Mouse (Mus musculus) neural tube, embryonic 13.5 days (tissue): ENCODE measurements at regions not wholly inside any gene's neighbourhood (a gene's known extent, or its start where the extent isn't known, plus 50 kb on each side); places are given as distances from the start of the nearest gene placed in this dataset.

Experiments used
- ATAC-seq: fragments of 200-750 bp; cut with Nextera tagmentation; 2 replicates; pipeline ENCODE4 v1.8.0; 2017; ENCODE audit warnings: low read depth, mild to moderate bottlenecking, moderate TSS enrichment, moderate library complexity
- H3K27ac ChIP-seq: fragments of 300-500 bp; sonication (generic); replicated peaks from 2 replicates; pipeline ENCODE4 v1.5.1; 2015; ENCODE audit warnings: moderate library complexity, mild to moderate bottlenecking, inconsistent platforms
- H3K27me3 ChIP-seq: fragments of 300-500 bp; sonication (generic); 2 replicates; pipeline ENCODE4 v1.6.1; 2015; ENCODE audit warnings: mild to moderate bottlenecking, inconsistent platforms
- H3K36me3 ChIP-seq: fragments of 300-500 bp; sonication (generic); 2 replicates; pipeline ENCODE4 v1.6.1; 2015; ENCODE audit warnings: mild to moderate bottlenecking, inconsistent platforms
- H3K4me1 ChIP-seq: fragments of 300-500 bp; sonication (generic); replicated peaks from 2 replicates; pipeline ENCODE4 v1.6.1; 2015; ENCODE audit warnings: inconsistent platforms
- H3K4me2 ChIP-seq: fragments of 300-500 bp; sonication (generic); 2 replicates; pipeline ENCODE4 v1.6.1; 2015; ENCODE audit warnings: inconsistent platforms, mild to moderate bottlenecking, moderate library complexity
- H3K4me3 ChIP-seq: fragments of 300-500 bp; sonication (generic); 2 replicates; pipeline ENCODE4 v1.5.1; 2015; ENCODE audit warnings: mild to moderate bottlenecking, inconsistent platforms
- H3K9ac ChIP-seq: fragments of 300-500 bp; sonication (generic); 2 replicates; pipeline ENCODE4 v1.6.1; 2015; ENCODE audit warnings: moderate library complexity, mild to moderate bottlenecking, inconsistent platforms
- H3K9me3 ChIP-seq: fragments of 300-500 bp; sonication (generic); 2 replicates; pipeline ENCODE4 v1.6.1; 2016; ENCODE audit warnings: inconsistent platforms
- WGBS: fragments of 180-500 bp; shearing (Covaris S2); methylation state at CpG from one replicate; pipeline ENCODE4 v1.1.7; 2015; 5-methylcytosine and 5-hydroxymethylcytosine counted together

DNA sequence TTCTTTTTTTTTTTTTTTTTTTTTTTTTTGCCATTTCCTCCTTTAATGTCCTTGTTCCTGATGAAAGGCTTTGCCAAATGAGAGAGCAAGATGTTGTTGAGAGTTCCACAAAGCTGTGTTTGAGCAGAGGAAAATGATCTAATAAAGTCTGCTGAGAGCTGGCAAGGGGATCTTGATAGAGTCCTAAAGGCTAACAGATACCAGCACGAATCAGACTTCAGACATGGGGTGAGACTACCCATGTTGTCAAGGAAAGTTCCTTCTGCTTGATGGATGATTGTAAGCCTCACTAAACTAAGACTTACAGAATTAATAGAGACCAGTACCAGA is 665.2 kb upstream of the Fam92a start:
- no peak overlapping the region for H3K27ac ChIP-seq
- H3K9me3 ChIP-seq: no peaks in the 10 kb centered on the region
- H3K36me3 ChIP-seq: no peaks in the 10 kb centered on the region
- no peak overlapping the region for H3K9ac ChIP-seq
- H3K27me3 ChIP-seq: no peaks in the 10 kb centered on the region
- 77% methylated on average over 1 of the region's 1 CpGs for WGBS
- H3K4me2 ChIP-seq: no peak overlapping the region
- H3K4me1 ChIP-seq: no peaks in the 10 kb centered on the region
- no peak overlapping the region for H3K4me3 ChIP-seq
- ATAC-seq: no peak

GRCm38 (mm10) chr4:12836326-12837096 is 664.7 kb upstream of the Fam92a start:
- H3K27ac ChIP-seq: no peak overlapping the region; the same call in 1 of the 2 replicates
- H3K27me3 ChIP-seq: no peaks in the 10 kb centered on the region
- no peaks in the 10 kb centered on the region for H3K36me3 ChIP-seq
- 72% methylated on average over 4 of the region's 4 CpGs for WGBS
- no peak overlapping the region for H3K4me3 ChIP-seq
- no peaks in the 10 kb centered on the region for H3K4me1 ChIP-seq
- no peak for ATAC-seq
- H3K9me3 ChIP-seq: no peaks in the 10 kb centered on the region
- no peak overlapping the region for H3K4me2 ChIP-seq
- H3K9ac ChIP-seq: no peak overlapping the region

- H3K9me3 ChIP-seq: peaks cover 3% of the 10 kb centered on the region; the same call in 1 of the 2 replicates
- no peaks in the 10 kb centered on the region for H3K4me1 ChIP-seq
- no peak overlapping the region for H3K9ac ChIP-seq
- WGBS: 71% methylated on average over 1 of the region's 1 CpGs
- H3K36me3 ChIP-seq: no peaks in the 10 kb centered on the region
- H3K4me3 ChIP-seq: no peak overlapping the region
- H3K27me3 ChIP-seq: no peaks in the 10 kb centered on the region
- H3K4me2 ChIP-seq: no peak overlapping the region
- no peak for ATAC-seq
- H3K27ac ChIP-seq: no peak overlapping the region
Measured at GRCm38 (mm10) chr4:12826419-12826818, 654.6 kb upstream of the Fam92a start.

- no peaks in the 10 kb centered on the region for H3K4me1 ChIP-seq
- H3K9me3 ChIP-seq: no peaks in the 10 kb centered on the region
- H3K27ac ChIP-seq: no peak overlapping the region
- no peak for ATAC-seq
- H3K27me3 ChIP-seq: no peaks in the 10 kb centered on the region
- no peak overlapping the region for H3K9ac ChIP-seq
- no peak overlapping the region for H3K4me3 ChIP-seq
- 91% methylated on average over 2 of the region's 2 CpGs for WGBS
- no peak overlapping the region for H3K4me2 ChIP-seq
- H3K36me3 ChIP-seq: no peaks in the 10 kb centered on the region
Measured at GRCm38 (mm10) chr4:12814251-12814650, 642.4 kb upstream of the Fam92a start.

DNA sequence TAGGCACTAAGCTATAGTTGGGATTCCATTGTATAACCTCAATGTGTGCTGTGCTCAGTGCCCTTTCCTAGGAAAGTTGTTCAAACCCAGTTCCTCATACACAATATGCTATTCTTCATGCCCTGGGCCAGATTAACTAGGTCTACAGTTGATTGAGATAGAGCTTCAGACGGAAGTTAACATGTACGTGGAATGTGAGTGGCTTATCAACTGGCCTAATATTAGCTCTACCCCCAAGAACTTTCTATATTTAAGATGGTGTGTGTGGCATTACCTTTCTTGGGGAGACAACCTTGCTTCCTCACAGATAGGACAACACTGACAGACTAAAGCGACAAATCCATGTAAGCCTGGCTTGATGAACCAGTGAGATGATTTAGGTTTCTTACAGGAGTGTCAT is 629.4 kb upstream of the Fam92a start:
- no peak overlapping the region for H3K4me2 ChIP-seq
- no peak for ATAC-seq
- no peak overlapping the region for H3K4me3 ChIP-seq
- H3K36me3 ChIP-seq: no peaks in the 10 kb centered on the region
- no peaks in the 10 kb centered on the region for H3K9me3 ChIP-seq
- H3K27me3 ChIP-seq: no peaks in the 10 kb centered on the region
- 92% methylated on average over 3 of the region's 3 CpGs for WGBS
- H3K27ac ChIP-seq: no peak overlapping the region
- H3K4me1 ChIP-seq: no peaks in the 10 kb centered on the region
- no peak overlapping the region for H3K9ac ChIP-seq

- no peaks in the 10 kb centered on the region for H3K4me1 ChIP-seq
- WGBS: 81% methylated on average over 5 of the region's 5 CpGs
- no peak overlapping the region for H3K27ac ChIP-seq
- H3K9ac ChIP-seq: no peak overlapping the region
- no peaks in the 10 kb centered on the region for H3K36me3 ChIP-seq
- ATAC-seq: no peak
- H3K27me3 ChIP-seq: no peaks in the 10 kb centered on the region
- no peaks in the 10 kb centered on the region for H3K9me3 ChIP-seq
- H3K4me3 ChIP-seq: no peak overlapping the region
- no peak overlapping the region for H3K4me2 ChIP-seq
Measured at GRCm38 (mm10) chr4:12799564-12799963, 627.7 kb upstream of the Fam92a start.

DNA sequence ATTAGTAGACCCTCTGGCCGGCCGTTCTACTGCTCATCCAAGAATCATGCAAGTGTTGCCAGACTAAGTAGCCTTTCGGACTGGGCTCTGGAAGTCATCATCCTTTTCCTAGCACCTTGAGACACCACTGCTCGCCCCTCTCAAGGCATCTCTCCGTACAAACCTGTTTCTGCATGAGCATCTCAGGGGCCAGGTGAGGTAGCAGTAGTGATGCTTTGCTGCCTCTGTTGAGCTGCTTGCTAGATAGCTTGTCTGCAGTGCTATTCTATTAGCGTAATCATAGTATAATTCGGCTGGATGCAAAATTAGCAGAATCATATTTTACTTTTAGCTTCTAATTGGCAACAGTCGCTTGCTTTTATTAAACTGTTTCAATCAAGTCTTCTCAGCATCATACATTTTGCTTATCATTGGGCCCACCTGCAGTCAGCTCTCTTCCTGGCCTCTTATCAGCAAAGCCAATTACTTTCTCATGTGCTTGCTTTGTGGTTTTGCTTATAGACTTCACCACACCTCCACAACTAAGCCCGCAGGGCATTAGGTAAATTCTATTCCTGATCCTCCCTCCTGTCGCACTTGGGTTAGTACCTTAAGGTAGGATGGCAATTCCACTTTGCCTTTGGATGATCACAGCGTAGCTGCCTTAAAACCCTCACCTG is 621.1 kb upstream of the Fam92a start:
- peak overlapping the region; percentile 78 for H3K27ac ChIP-seq
- H3K4me2 ChIP-seq: peak overlapping the region; percentile 37; the same call in 1 of the 2 replicates
- no peaks in the 10 kb centered on the region for H3K27me3 ChIP-seq
- H3K9me3 ChIP-seq: no peaks in the 10 kb centered on the region
- WGBS: 74% methylated on average over 11 of the region's 11 CpGs
- no peak overlapping the region for H3K9ac ChIP-seq
- H3K36me3 ChIP-seq: no peaks in the 10 kb centered on the region
- H3K4me1 ChIP-seq: peaks cover 17% of the 10 kb centered on the region
- 0 out of 2 replicates have a peak, but pooled peaks have one; percentile 43 for ATAC-seq
- H3K4me3 ChIP-seq: no peak overlapping the region

- Histone ChIP-seq H3K9ac (peak overlapping the region; percentile 27; the same call in 1 of the 2 replicates), H3K27me3 (no peaks in the 10 kb centered on the region), H3K27ac (peak overlapping the region; percentile 78), H3K4me3 (no peak overlapping the region), H3K4me1 (peaks cover 17% of the 10 kb centered on the region), H3K36me3 (no peaks in the 10 kb centered on the region), H3K4me2 (peak overlapping the region; percentile 37), H3K9me3 (no peaks in the 10 kb centered on the region)
- WGBS: 35% methylated on average over 9 of the region's 9 CpGs
- ATAC-seq: peak; percentile 67
Measured at GRCm38 (mm10) chr4:12791786-12792674, 620.2 kb upstream of the Fam92a start.

DNA sequence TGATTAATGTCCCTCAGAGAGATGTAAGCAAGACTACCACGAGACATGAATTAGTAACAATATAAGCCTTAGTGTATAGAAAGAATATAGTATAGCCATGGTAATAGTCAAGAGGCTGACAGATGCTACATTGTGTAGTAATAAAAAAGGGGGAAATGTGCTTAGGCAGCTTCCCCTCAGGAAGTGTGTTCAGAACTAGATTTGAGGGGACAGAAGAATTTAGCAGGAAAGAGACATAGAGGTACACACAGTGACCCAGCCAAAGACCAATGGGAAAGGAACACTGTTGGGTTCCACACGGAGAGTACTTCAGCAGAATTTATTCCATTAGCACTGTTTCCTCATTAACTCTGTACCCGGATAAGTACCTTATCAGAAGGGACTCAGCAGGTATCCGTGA is 614.0 kb upstream of the Fam92a start:
- 63% methylated on average over 4 of the region's 4 CpGs for WGBS
- ATAC-seq: no peak
- Histone ChIP-seq H3K9ac (no peak overlapping the region), H3K4me1 (peaks cover 6% of the 10 kb centered on the region; the same call in 1 of the 2 replicates), H3K27me3 (no peaks in the 10 kb centered on the region), H3K27ac (no peak overlapping the region), H3K36me3 (no peaks in the 10 kb centered on the region), H3K9me3 (no peaks in the 10 kb centered on the region), H3K4me2 (no peak overlapping the region), H3K4me3 (no peak overlapping the region)

- no peak overlapping the region for H3K4me2 ChIP-seq
- WGBS: 74% methylated on average over 3 of the region's 3 CpGs
- no peaks in the 10 kb centered on the region for H3K36me3 ChIP-seq
- ATAC-seq: no peak
- no peak overlapping the region for H3K27ac ChIP-seq
- no peak overlapping the region for H3K4me3 ChIP-seq
- H3K9me3 ChIP-seq: no peaks in the 10 kb centered on the region
- H3K4me1 ChIP-seq: peaks cover 6% of the 10 kb centered on the region; the same call in 1 of the 2 replicates
- H3K27me3 ChIP-seq: no peaks in the 10 kb centered on the region
- H3K9ac ChIP-seq: no peak overlapping the region
Measured at GRCm38 (mm10) chr4:12784479-12784878, 612.7 kb upstream of the Fam92a start.

GRCm38 (mm10) chr4:12784068-12784467 is 612.3 kb upstream of the Fam92a start:
- H3K9me3 ChIP-seq: no peaks in the 10 kb centered on the region
- ATAC-seq: no peak
- 52% methylated on average over 11 of the region's 11 CpGs for WGBS
- no peak overlapping the region for H3K4me2 ChIP-seq
- no peak overlapping the region for H3K27ac ChIP-seq
- peaks cover 6% of the 10 kb centered on the region; the same call in 1 of the 2 replicates for H3K4me1 ChIP-seq
- no peaks in the 10 kb centered on the region for H3K27me3 ChIP-seq
- no peak overlapping the region for H3K4me3 ChIP-seq
- H3K9ac ChIP-seq: no peak overlapping the region
- no peaks in the 10 kb centered on the region for H3K36me3 ChIP-seq
